Mouse (Mus musculus): Measurements from ENCODE around the gene Ap2a2. TPM values are rescaled to one million over a fixed set of nuclear protein-coding genes. Genes with fewer than 3 reads are reported as not detected.

Gene Ap2a2
- 89.6 and 100 TPM in 2 replicates for polyA plus RNA-seq (2014; fragmentation: Nextera tagmentation; extraction: Ambion mirVana)

DNA sequence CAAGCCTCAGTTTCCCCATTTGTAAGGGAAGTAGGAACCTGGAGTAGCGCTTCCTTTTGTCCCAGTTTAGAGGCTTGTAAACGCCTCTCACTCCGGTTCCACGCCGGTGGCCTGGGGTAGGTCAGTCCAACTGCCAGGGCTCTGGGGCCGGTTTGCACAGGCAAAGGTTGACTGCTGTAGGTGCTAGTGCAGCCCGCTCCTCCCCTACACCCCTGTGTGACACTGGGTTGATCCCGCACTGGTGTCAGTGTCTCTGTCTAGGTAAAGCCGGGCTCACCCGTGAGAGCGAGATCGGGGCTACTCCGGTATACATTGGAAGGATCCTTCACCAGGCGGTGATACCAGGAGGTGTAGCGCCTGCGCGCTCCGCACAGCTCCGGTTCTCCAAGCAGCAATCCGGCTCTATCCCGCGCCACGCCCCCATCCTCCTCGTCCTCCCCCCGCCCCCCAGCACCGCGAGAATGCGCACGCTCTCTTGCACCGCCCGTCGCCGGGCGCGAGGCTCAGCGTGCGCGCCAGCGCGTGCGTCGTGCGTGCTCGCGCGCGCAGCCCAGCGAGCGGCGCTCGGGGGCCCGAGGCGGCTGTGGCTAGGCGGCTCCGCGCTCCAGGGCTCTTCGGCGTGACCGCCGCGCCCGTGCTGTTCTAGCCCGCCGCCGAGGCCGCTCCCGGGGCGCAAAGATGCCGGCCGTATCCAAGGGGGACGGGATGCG, at the start of gene Ap2a2:
TSS of gene Ap2a2 (plus strand) at position 492 of the 710 bp plus-strand sequence.
- Histone ChIP-seq H3K27ac (ENCODE audit: low read depth, low read length) (peak within 1 kb of the TSS; percentile 85), H3K4me3 (ENCODE audit: low read depth, low read length) (peak within 1 kb of the TSS; percentile 99), H3K4me1 (ENCODE audit: control insufficient read depth, insufficient read depth, low read length) (peaks cover 6% of the 10 kb centered on the region; the same call in 1 of the 2 replicates), H3K27me3 (ENCODE audit: control insufficient read depth, insufficient read depth, low read length) (no peaks in the 10 kb centered on the region), H3K36me3 (ENCODE audit: control insufficient read depth, insufficient read depth, low read length) (no peaks in the 10 kb centered on the region; the same call in 1 of the 2 replicates), H3K9me3 (ENCODE audit: control insufficient read depth, low read length) (no peaks in the 10 kb centered on the region), H3K4me2 (ENCODE audit: low read depth) (peak within 1 kb of the TSS; percentile 87), H3K9ac (ENCODE audit: low read length) (peak within 1 kb of the TSS; percentile 91)
- 1% methylated on average over 68 of the region's 72 CpGs for WGBS
- peak; percentile 97 for DNase-seq (ENCODE audit: low spot score)
- peak; percentile 93 for ATAC-seq (ENCODE audit: insufficient read depth, low FRiP score, low TSS enrichment)

DNA sequence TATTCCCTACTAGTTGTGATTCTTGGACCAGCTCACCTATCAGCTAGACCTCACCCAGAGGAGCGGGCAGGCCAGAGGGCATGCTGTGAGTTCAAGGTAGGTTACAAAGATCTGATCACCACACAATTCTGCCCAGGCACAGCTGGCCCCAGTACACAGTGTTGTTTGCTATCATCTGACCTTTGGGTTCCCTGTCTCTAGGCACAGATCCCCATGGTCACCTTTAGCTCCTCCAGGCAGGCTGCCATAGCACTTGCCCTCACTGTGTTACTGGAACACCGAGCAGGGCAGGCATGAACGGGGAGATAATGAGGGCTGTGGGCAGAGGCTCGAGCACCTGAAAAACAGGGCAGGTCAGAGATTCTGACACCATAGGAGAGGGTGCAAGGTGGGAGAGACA, 44.3 kb upstream of the Ap2a2 start:
- no peaks in the 10 kb centered on the region for H3K9me3 ChIP-seq (ENCODE audit: control insufficient read depth, low read length)
- H3K27ac ChIP-seq (ENCODE audit: low read depth, low read length) = no peak overlapping the region
- H3K9ac ChIP-seq (ENCODE audit: low read length) = no peak overlapping the region
- no peak for DNase-seq (ENCODE audit: low spot score)
- H3K4me2 ChIP-seq (ENCODE audit: low read depth) = no peak overlapping the region
- H3K27me3 ChIP-seq (ENCODE audit: control insufficient read depth, insufficient read depth, low read length) = no peaks in the 10 kb centered on the region
- H3K4me1 ChIP-seq (ENCODE audit: control insufficient read depth, insufficient read depth, low read length) = no peaks in the 10 kb centered on the region
- no peaks in the 10 kb centered on the region; the same call in 1 of the 2 replicates for H3K36me3 ChIP-seq (ENCODE audit: control insufficient read depth, insufficient read depth, low read length)
- H3K4me3 ChIP-seq (ENCODE audit: low read depth, low read length) = no peak overlapping the region
- WGBS = 89% methylated on average over 4 of the region's 4 CpGs
- ATAC-seq (ENCODE audit: insufficient read depth, low FRiP score, low TSS enrichment) = no peak

DNA sequence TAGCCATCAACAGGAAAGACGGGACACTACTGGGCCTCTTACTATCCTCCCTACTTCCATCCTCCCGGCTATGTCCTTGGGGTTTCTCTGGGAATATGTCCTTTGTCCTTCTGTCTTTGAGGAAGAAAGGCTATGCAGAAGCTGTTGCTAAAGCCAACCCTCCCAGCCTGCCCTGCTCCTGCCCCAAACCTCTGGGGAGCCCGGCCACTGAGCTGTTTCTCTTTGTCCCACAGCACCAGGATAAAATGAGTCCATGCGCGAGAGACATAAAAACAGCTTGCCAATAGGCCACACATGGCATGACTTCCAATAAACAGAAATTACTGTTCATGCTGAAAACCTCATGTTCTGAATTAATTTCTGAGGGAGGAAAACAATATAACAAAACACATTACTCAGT, 43.7 kb upstream of the Ap2a2 start:
- no peak overlapping the region for H3K27ac ChIP-seq (ENCODE audit: low read depth, low read length)
- H3K9me3 ChIP-seq (ENCODE audit: control insufficient read depth, low read length) = no peaks in the 10 kb centered on the region
- no peak for ATAC-seq (ENCODE audit: insufficient read depth, low FRiP score, low TSS enrichment)
- WGBS = 87% methylated on average over 5 of the region's 5 CpGs
- no peaks in the 10 kb centered on the region; the same call in 1 of the 2 replicates for H3K36me3 ChIP-seq (ENCODE audit: control insufficient read depth, insufficient read depth, low read length)
- H3K4me2 ChIP-seq (ENCODE audit: low read depth) = no peak overlapping the region
- H3K9ac ChIP-seq (ENCODE audit: low read length) = no peak overlapping the region
- H3K4me1 ChIP-seq (ENCODE audit: control insufficient read depth, insufficient read depth, low read length) = no peaks in the 10 kb centered on the region
- no peak overlapping the region for H3K4me3 ChIP-seq (ENCODE audit: low read depth, low read length)
- H3K27me3 ChIP-seq (ENCODE audit: control insufficient read depth, insufficient read depth, low read length) = no peaks in the 10 kb centered on the region
- DNase-seq (ENCODE audit: low spot score) = no peak

DNA sequence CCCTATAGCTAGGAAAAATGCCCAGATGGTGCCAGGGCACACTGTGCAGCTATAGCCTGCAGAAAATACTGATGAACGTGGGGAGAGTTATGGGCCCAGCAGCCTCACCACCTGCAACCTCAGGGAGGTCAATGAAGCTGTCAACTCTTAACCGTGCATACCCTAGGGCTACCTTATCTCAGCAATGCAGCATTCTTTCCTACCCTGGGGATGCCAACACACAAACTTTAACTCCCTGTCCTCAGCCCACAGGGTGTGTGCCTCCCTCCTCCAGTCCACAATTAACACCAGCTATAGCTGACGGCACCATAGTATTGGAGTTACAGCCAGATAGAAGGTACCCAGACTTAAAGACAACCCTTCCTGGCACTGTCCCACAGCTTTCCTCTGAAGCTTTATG, 43.0 kb upstream of the Ap2a2 start:
- H3K4me3 ChIP-seq (ENCODE audit: low read depth, low read length) = no peak overlapping the region
- no peak overlapping the region for H3K27ac ChIP-seq (ENCODE audit: low read depth, low read length)
- no peak overlapping the region for H3K9ac ChIP-seq (ENCODE audit: low read length)
- DNase-seq (ENCODE audit: low spot score) (no peak), ATAC-seq (ENCODE audit: insufficient read depth, low FRiP score, low TSS enrichment) (no peak)
- H3K4me2 ChIP-seq (ENCODE audit: low read depth) = no peak overlapping the region
- H3K9me3 ChIP-seq (ENCODE audit: control insufficient read depth, low read length) = no peaks in the 10 kb centered on the region
- H3K27me3 ChIP-seq (ENCODE audit: control insufficient read depth, insufficient read depth, low read length) = no peaks in the 10 kb centered on the region
- H3K36me3 ChIP-seq (ENCODE audit: control insufficient read depth, insufficient read depth, low read length) = no peaks in the 10 kb centered on the region; the same call in 1 of the 2 replicates
- H3K4me1 ChIP-seq (ENCODE audit: control insufficient read depth, insufficient read depth, low read length) = no peaks in the 10 kb centered on the region
- WGBS = 84% methylated on average over 3 of the region's 3 CpGs

DNA sequence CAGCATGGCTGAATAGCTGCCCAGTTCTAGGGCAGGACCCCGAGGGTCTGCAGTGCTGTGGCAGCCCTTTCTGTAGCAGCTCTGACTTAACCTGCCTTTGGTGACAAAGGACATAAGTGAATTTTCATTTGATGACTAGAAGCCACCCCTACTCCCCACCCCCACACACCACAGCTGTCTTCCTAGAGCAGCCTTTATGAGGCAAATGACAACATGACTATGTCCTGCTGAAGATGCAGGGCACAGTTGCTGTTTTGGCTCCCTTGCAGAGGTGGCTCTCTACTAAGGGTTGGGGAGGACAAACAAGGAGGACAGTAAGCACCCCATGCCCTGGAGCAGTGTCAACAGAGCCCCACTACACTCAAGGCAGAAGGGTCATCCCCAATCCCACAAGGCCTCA, 42.2 kb upstream of the Ap2a2 start:
- 73% methylated on average over 1 of the region's 1 CpGs for WGBS
- H3K4me1 ChIP-seq (ENCODE audit: control insufficient read depth, insufficient read depth, low read length) = no peaks in the 10 kb centered on the region
- no peak overlapping the region for H3K4me2 ChIP-seq (ENCODE audit: low read depth)
- H3K36me3 ChIP-seq (ENCODE audit: control insufficient read depth, insufficient read depth, low read length) = no peaks in the 10 kb centered on the region; the same call in 1 of the 2 replicates
- H3K27ac ChIP-seq (ENCODE audit: low read depth, low read length) = no peak overlapping the region
- ATAC-seq (ENCODE audit: insufficient read depth, low FRiP score, low TSS enrichment) (no peak), DNase-seq (ENCODE audit: low spot score) (no peak)
- no peaks in the 10 kb centered on the region for H3K9me3 ChIP-seq (ENCODE audit: control insufficient read depth, low read length)
- H3K9ac ChIP-seq (ENCODE audit: low read length) = no peak overlapping the region
- no peak overlapping the region for H3K4me3 ChIP-seq (ENCODE audit: low read depth, low read length)
- H3K27me3 ChIP-seq (ENCODE audit: control insufficient read depth, insufficient read depth, low read length) = no peaks in the 10 kb centered on the region

DNA sequence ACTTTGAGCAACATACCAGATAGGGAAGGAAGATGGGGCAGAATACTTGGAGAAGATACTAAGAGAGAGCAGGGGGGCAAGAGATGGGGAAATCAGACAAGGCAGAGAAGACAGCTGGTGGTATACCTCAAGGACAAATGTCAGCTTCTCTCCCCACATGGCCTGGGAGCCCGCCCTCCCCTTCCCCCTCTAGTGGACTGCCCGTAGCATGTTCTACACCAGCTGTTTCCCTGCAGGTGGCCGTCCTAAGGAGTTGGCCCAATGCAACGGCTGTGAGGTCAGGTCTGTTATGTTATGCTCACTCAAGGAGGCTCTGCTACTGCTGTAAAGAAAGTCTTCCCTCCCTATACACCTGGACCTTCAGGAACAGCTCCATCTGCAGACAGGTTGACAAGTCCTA, 39.0 kb upstream of the Ap2a2 start:
- no peaks in the 10 kb centered on the region for H3K9me3 ChIP-seq (ENCODE audit: control insufficient read depth, low read length)
- DNase-seq (ENCODE audit: low spot score) = no peak
- H3K4me2 ChIP-seq (ENCODE audit: low read depth) = no peak overlapping the region
- no peaks in the 10 kb centered on the region for H3K36me3 ChIP-seq (ENCODE audit: control insufficient read depth, insufficient read depth, low read length)
- no peak for ATAC-seq (ENCODE audit: insufficient read depth, low FRiP score, low TSS enrichment)
- no peaks in the 10 kb centered on the region for H3K4me1 ChIP-seq (ENCODE audit: control insufficient read depth, insufficient read depth, low read length)
- H3K27me3 ChIP-seq (ENCODE audit: control insufficient read depth, insufficient read depth, low read length) = no peaks in the 10 kb centered on the region
- 44% methylated on average over 4 of the region's 4 CpGs for WGBS
- no peak overlapping the region for H3K27ac ChIP-seq (ENCODE audit: low read depth, low read length)
- H3K9ac ChIP-seq (ENCODE audit: low read length) = no peak overlapping the region
- H3K4me3 ChIP-seq (ENCODE audit: low read depth, low read length) = no peak overlapping the region

DNA sequence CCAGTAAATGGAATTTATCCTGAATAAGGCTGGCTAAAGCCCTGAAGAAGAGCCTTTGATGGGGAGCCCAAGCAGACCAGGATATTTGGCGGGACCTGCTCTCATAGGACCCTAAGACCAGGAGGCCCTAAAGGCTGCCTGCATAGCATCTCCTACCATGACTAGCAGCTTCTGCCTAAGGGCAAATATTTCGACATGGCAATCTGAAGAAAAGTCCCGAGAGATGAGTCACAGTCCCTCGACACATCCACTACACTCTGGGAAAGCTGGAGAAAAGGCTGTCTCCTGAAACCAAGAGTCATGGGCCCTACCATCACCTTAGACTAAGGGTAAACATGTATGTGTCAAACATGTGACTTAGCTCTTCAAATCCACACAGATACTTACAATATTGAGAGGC, 37.7 kb upstream of the Ap2a2 start:
- no peak overlapping the region for H3K4me3 ChIP-seq (ENCODE audit: low read depth, low read length)
- H3K36me3 ChIP-seq (ENCODE audit: control insufficient read depth, insufficient read depth, low read length) = no peaks in the 10 kb centered on the region
- WGBS = 89% methylated on average over 4 of the region's 4 CpGs
- H3K27me3 ChIP-seq (ENCODE audit: control insufficient read depth, insufficient read depth, low read length) = no peaks in the 10 kb centered on the region
- no peaks in the 10 kb centered on the region for H3K9me3 ChIP-seq (ENCODE audit: control insufficient read depth, low read length)
- ATAC-seq (ENCODE audit: insufficient read depth, low FRiP score, low TSS enrichment) (no peak), DNase-seq (ENCODE audit: low spot score) (no peak)
- no peak overlapping the region for H3K27ac ChIP-seq (ENCODE audit: low read depth, low read length)
- H3K9ac ChIP-seq (ENCODE audit: low read length) = no peak overlapping the region
- no peak overlapping the region for H3K4me2 ChIP-seq (ENCODE audit: low read depth)
- H3K4me1 ChIP-seq (ENCODE audit: control insufficient read depth, insufficient read depth, low read length) = no peaks in the 10 kb centered on the region

DNA sequence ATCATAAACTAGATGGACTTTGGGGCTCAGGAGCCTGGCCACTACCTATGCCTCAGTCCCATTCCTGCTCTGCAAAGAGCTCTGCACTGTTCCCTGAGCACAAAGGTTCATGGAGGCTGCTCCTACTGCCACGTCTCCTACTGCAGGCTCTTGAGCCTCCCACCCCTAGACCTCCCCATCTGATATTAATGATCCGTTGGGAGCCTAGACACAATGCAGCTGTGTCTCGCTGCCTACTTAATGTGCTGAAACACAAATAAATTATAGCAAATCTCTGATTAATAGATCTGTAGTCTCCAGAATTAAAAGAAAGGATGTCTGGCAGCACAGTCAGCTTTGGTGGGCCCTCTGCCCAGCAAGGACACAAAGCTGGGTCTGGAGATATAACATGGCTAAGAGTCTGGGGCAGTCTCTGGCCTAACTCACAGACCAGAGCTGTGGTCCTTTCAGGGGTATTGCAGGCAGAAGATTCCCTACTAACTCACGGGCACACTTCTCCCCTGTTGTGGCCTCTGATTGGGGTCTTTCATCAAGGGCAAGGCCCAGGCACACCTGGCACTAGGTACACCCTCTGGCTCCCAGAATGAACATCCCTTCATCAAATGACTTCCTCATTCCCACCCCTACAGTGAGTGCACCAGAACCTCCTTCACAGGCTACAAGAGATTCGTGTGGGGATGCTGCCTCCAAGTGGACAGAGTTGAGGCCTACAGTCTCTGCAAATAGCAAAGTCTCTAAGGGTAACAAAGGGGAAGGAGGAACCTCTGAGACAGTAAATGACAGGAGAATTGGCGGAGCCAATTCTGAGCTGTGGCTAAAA, 37.0 kb upstream of the Ap2a2 start:
- no peak overlapping the region for H3K9ac ChIP-seq (ENCODE audit: low read length)
- no peaks in the 10 kb centered on the region for H3K9me3 ChIP-seq (ENCODE audit: control insufficient read depth, low read length)
- no peak overlapping the region for H3K4me3 ChIP-seq (ENCODE audit: low read depth, low read length)
- H3K27me3 ChIP-seq (ENCODE audit: control insufficient read depth, insufficient read depth, low read length) = no peaks in the 10 kb centered on the region
- peak; percentile 79 for DNase-seq (ENCODE audit: low spot score)
- peak; percentile 75 for ATAC-seq (ENCODE audit: insufficient read depth, low FRiP score, low TSS enrichment)
- H3K4me2 ChIP-seq (ENCODE audit: low read depth) = no peak overlapping the region
- 58% methylated on average over 6 of the region's 6 CpGs for WGBS
- H3K4me1 ChIP-seq (ENCODE audit: control insufficient read depth, insufficient read depth, low read length) = no peaks in the 10 kb centered on the region
- H3K27ac ChIP-seq (ENCODE audit: low read depth, low read length) = no peak overlapping the region
- H3K36me3 ChIP-seq (ENCODE audit: control insufficient read depth, insufficient read depth, low read length) = no peaks in the 10 kb centered on the region
